Mouse (Mus musculus): ENCODE measurements around the gene Dtnbp1.

GRCm38 (mm10) chr13:44955781-44956180 lies 46.2 kb downstream of the Dtnbp1 start:
- TF ChIP-seq CTCF (IDR thresholded peaks at IDR 0.05 in 2 of 3, conservative IDR thresholded peaks at IDR 0.05 in 1 of 3; ENCODE audit: control insufficient read depth in 1 of 3, insufficient read depth in 1 of 3, low read depth in 2 of 3, low read length in 3 of 3, poor library complexity in 1 of 3, severe bottlenecking in 1 of 3) (no peak), EP300 (IDR thresholded peaks at IDR 0.05; ENCODE audit: low read depth in 1 of 2, low read length in 2 of 2) (no peak), KAT2A (conservative IDR thresholded peaks at IDR 0.05; ENCODE audit: low read depth, low read length) (no peak)
